Comparison of ENCODE assay signal across 22 mouse cellular contexts in genomic region chr10:41288074-41288473, GRCm38 (mm10). TPM values are rescaled to one million over a fixed set of nuclear protein-coding genes. Genes with fewer than 3 reads are reported as not detected.
DNase-seq lines count a peak whose midpoint lies in the region; ATAC-seq and TF ChIP-seq lines count a peak whose summit lies in the region.
"Had no signal": no experiment of that assay in that cellular context is flagged by ENCODE, and none has a peak within 500 bp of the region (broad histone marks: within the 10 kb centered on the region; RNA-seq: fewer than 3 reads in every experiment).

No protein-coding gene starts in this region.

- H3K4me1 ChIP-seq in forebrain, embryonic 10.5 days, result peaks cover 20% of the 10 kb centered on the region
- no peaks in the 10 kb centered on the region for H3K4me1 ChIP-seq in forebrain, postnatal 0 days (ENCODE audit: insufficient read depth)
- 0 out of 2 replicates have a peak, but pooled peaks cover 2% of the 10 kb centered on the region for H3K4me1 ChIP-seq in hindbrain, embryonic 14.5 days (replicated peaks; ENCODE audit: control insufficient read depth, insufficient read depth, low read length)
- no peaks in the 10 kb centered on the region for H3K4me1 ChIP-seq in hindbrain, postnatal 0 days (ENCODE audit: insufficient read depth, low read length)
- H3K4me1 ChIP-seq in embryonic facial prominence, embryonic 10.5 days, result peaks cover 14% of the 10 kb centered on the region

- H3K9me3 ChIP-seq in forebrain, embryonic 10.5 days, result no peaks in the 10 kb centered on the region
- H3K9me3 ChIP-seq in forebrain, postnatal 0 days (ENCODE audit: low read length), result no peaks in the 10 kb centered on the region
- no peaks in the 10 kb centered on the region for H3K9me3 ChIP-seq in hindbrain, embryonic 14.5 days (ENCODE audit: control insufficient read depth, low read length)
- H3K9me3 ChIP-seq in hindbrain, postnatal 0 days (ENCODE audit: low read length), result no peaks in the 10 kb centered on the region
- no peaks in the 10 kb centered on the region for H3K9me3 ChIP-seq in embryonic facial prominence, embryonic 10.5 days
- H3K9me3 ChIP-seq: forebrain, embryonic 15.5 days; heart, embryonic 15.5 days; kidney, embryonic 15.5 days; limb, embryonic 15.5 days; liver, embryonic 13.5 days; neural tube, embryonic 12.5 days had no signal

- WGBS in forebrain, embryonic 10.5 days, result 90% methylated on average over 1 of the region's 1 CpGs
- WGBS in forebrain, postnatal 0 days, result 44% methylated on average over 1 of the region's 1 CpGs
- 64% methylated on average over 1 of the region's 1 CpGs for WGBS in hindbrain, embryonic 14.5 days
- WGBS in hindbrain, postnatal 0 days, result 57% methylated on average over 1 of the region's 1 CpGs
- 91% methylated on average over 1 of the region's 1 CpGs for WGBS in embryonic facial prominence, embryonic 10.5 days

- no peaks in the 10 kb centered on the region for H3K27me3 ChIP-seq in forebrain, embryonic 10.5 days (ENCODE audit: poor library complexity, severe bottlenecking)
- H3K27me3 ChIP-seq in forebrain, postnatal 0 days (ENCODE audit: insufficient read depth, low read length), result no peaks in the 10 kb centered on the region
- H3K27me3 ChIP-seq in hindbrain, embryonic 14.5 days (ENCODE audit: control insufficient read depth, insufficient read depth, low read length), result no peaks in the 10 kb centered on the region
- H3K27me3 ChIP-seq in hindbrain, postnatal 0 days (ENCODE audit: insufficient read depth, low read length), result no peaks in the 10 kb centered on the region
- no peaks in the 10 kb centered on the region for H3K27me3 ChIP-seq in embryonic facial prominence, embryonic 10.5 days (replicated peaks; ENCODE audit: low read depth, poor library complexity, severe bottlenecking)
- H3K27me3 ChIP-seq: forebrain, embryonic 15.5 days; heart, embryonic 15.5 days; kidney, embryonic 15.5 days; limb, embryonic 15.5 days; liver, embryonic 13.5 days; neural tube, embryonic 12.5 days had no signal

- no peaks in the 10 kb centered on the region; the same call in 1 of the 2 replicates for H3K36me3 ChIP-seq in forebrain, embryonic 10.5 days (replicated peaks)
- H3K36me3 ChIP-seq in forebrain, postnatal 0 days (ENCODE audit: insufficient read depth), result peaks cover 5% of the 10 kb centered on the region; the same call in 1 of the 2 replicates
- H3K36me3 ChIP-seq in hindbrain, embryonic 14.5 days (replicated peaks; ENCODE audit: control insufficient read depth, insufficient read depth), result no peaks in the 10 kb centered on the region
- no peaks in the 10 kb centered on the region; the same call in 1 of the 2 replicates for H3K36me3 ChIP-seq in hindbrain, postnatal 0 days (ENCODE audit: insufficient read depth, low read length)
- no peaks in the 10 kb centered on the region; the same call in 1 of the 2 replicates for H3K36me3 ChIP-seq in embryonic facial prominence, embryonic 10.5 days (replicated peaks)
- H3K36me3 ChIP-seq: kidney, embryonic 15.5 days; limb, embryonic 15.5 days; liver, embryonic 13.5 days; neural tube, embryonic 12.5 days had no signal

- no peak for TF ChIP-seq CTCF in forebrain, postnatal 0 days (IDR thresholded peaks at IDR 0.05; ENCODE audit: low read depth)
- no peak for TF ChIP-seq CTCF in hindbrain, postnatal 0 days (IDR thresholded peaks at IDR 0.05; ENCODE audit: low read depth)

- no peak overlapping the region for H3K9ac ChIP-seq in forebrain, postnatal 0 days
- 0 out of 2 replicates have a peak overlapping the region, but pooled peaks have one; percentile 9 for H3K9ac ChIP-seq in hindbrain, embryonic 14.5 days
- H3K9ac ChIP-seq in hindbrain, postnatal 0 days (replicated peaks; ENCODE audit: low read length), result no peak overlapping the region
- H3K9ac ChIP-seq: forebrain, embryonic 15.5 days; limb, embryonic 15.5 days; liver, embryonic 13.5 days; neural tube, embryonic 12.5 days had no signal

- 0 out of 2 replicates have a peak overlapping the region, but pooled peaks have one; percentile 82 for H3K27ac ChIP-seq in forebrain, embryonic 10.5 days
- H3K27ac ChIP-seq in forebrain, postnatal 0 days (ENCODE audit: low read depth, low read length), result no peak overlapping the region
- no peak overlapping the region for H3K27ac ChIP-seq in hindbrain, embryonic 14.5 days
- no peak overlapping the region for H3K27ac ChIP-seq in hindbrain, postnatal 0 days
- peak overlapping the region; percentile 82; the same call in 1 of the 2 replicates for H3K27ac ChIP-seq in embryonic facial prominence, embryonic 10.5 days (replicated peaks)
- H3K27ac ChIP-seq: forebrain, embryonic 15.5 days; kidney, embryonic 15.5 days; limb, embryonic 15.5 days; liver, embryonic 13.5 days; neural tube, embryonic 12.5 days had no signal

- no peak overlapping the region for H3K4me3 ChIP-seq in forebrain, embryonic 10.5 days
- no peak overlapping the region for H3K4me3 ChIP-seq in forebrain, postnatal 0 days (ENCODE audit: low read depth, low read length)
- no peak overlapping the region for H3K4me3 ChIP-seq in hindbrain, embryonic 14.5 days (replicated peaks; ENCODE audit: low read length)
- H3K4me3 ChIP-seq in hindbrain, postnatal 0 days (ENCODE audit: low read length), result no peak overlapping the region
- no peak overlapping the region for H3K4me3 ChIP-seq in embryonic facial prominence, embryonic 10.5 days
- H3K4me3 ChIP-seq: forebrain, embryonic 15.5 days; heart, embryonic 15.5 days; kidney, embryonic 15.5 days; limb, embryonic 15.5 days; liver, embryonic 13.5 days; neural tube, embryonic 12.5 days had no signal

- ATAC-seq in forebrain, postnatal 0 days, result no peak
- ATAC-seq in hindbrain, embryonic 14.5 days (ENCODE audit: low FRiP score), result no peak
- no peak for ATAC-seq in hindbrain, postnatal 0 days

- DNase-seq in forebrain, embryonic 10.5 days (ENCODE audit: extremely low spot score, low spot score), result no peak
- no peak for DNase-seq in forebrain, postnatal 0 days
- DNase-seq in hindbrain, embryonic 14.5 days (ENCODE audit: low spot score), result no peak
- DNase-seq in hindbrain, postnatal 0 days (ENCODE audit: low spot score), result no peak
- DNase-seq in embryonic facial prominence, embryonic 10.5 days (ENCODE audit: low spot score), result no peak
- DNase-seq in naive thymus-derived CD4-positive, alpha-beta T cell, adult 2 months (ENCODE audit: low read depth), result peak; percentile 40
- DNase-seq in layer of hippocampus, adult 9-11 months, result no peak
- no peak for DNase-seq in cerebellum, adult 18-20 months

- no peak overlapping the region for H3K4me2 ChIP-seq in forebrain, postnatal 0 days (ENCODE audit: low read depth)
- no peak overlapping the region for H3K4me2 ChIP-seq in hindbrain, embryonic 14.5 days (replicated peaks)
- no peak overlapping the region for H3K4me2 ChIP-seq in hindbrain, postnatal 0 days (ENCODE audit: low read depth, low read length)
- H3K4me2 ChIP-seq: kidney, embryonic 15.5 days; limb, embryonic 15.5 days; neural tube, embryonic 12.5 days had no signal

RNA-seq across cellular contexts. Expression of gene Fig4, which starts 15.0 kb away (rescaled TPM):
- polyA plus RNA-seq in forebrain, embryonic 10.5 days (2016; fragmentation: Nextera tagmentation; extraction: Ambion mirVana), result 15.7 and 16.7 TPM in 2 replicates
- total RNA-seq in forebrain, postnatal 0 days (2014; rRNA removed), result 40.4 and 40.5 TPM in 2 replicates
- 36.4 and 36.6 TPM in 2 replicates for polyA plus RNA-seq in forebrain, postnatal 0 days (2015; fragmentation: Nextera tagmentation; extraction: Ambion mirVana)
- polyA plus RNA-seq in hindbrain, embryonic 14.5 days (2014; fragmentation: Nextera tagmentation; extraction: Ambion mirVana), result 31.8 and 36.2 TPM in 2 replicates
- 29.7 and 30.4 TPM in 2 replicates for total RNA-seq in hindbrain, postnatal 0 days (2014; rRNA removed)
- 29.9 and 32.6 TPM in 2 replicates for polyA plus RNA-seq in hindbrain, postnatal 0 days (2015; fragmentation: Nextera tagmentation; extraction: Ambion mirVana)
- 14.2 and 14.5 TPM in 2 replicates for polyA plus RNA-seq in embryonic facial prominence, embryonic 10.5 days (2016; fragmentation: Nextera tagmentation; extraction: Ambion mirVana)

RNA-seq across cellular contexts. Expression of gene Ak9, which starts 15.7 kb away (rescaled TPM):
- polyA plus RNA-seq in forebrain, embryonic 10.5 days (2016; fragmentation: Nextera tagmentation; extraction: Ambion mirVana), result 0.02 TPM in 2 replicates
- 0.31 and 0.48 TPM in 2 replicates for total RNA-seq in forebrain, postnatal 0 days (2014; rRNA removed)
- polyA plus RNA-seq in forebrain, postnatal 0 days (2015; fragmentation: Nextera tagmentation; extraction: Ambion mirVana), result 0.21 and 0.34 TPM in 2 replicates
- 0.23 and 0.37 TPM in 2 replicates for polyA plus RNA-seq in hindbrain, embryonic 14.5 days (2014; fragmentation: Nextera tagmentation; extraction: Ambion mirVana)
- total RNA-seq in hindbrain, postnatal 0 days (2014; rRNA removed), result 0.18 and 0.21 TPM in 2 replicates
- 0.25 and 0.39 TPM in 2 replicates for polyA plus RNA-seq in hindbrain, postnatal 0 days (2015; fragmentation: Nextera tagmentation; extraction: Ambion mirVana)
- 0.04 and 0.05 TPM in 2 replicates for polyA plus RNA-seq in embryonic facial prominence, embryonic 10.5 days (2016; fragmentation: Nextera tagmentation; extraction: Ambion mirVana)
- total RNA-seq: adrenal gland, adult 2 months; adrenal gland, postnatal 36 days; gastrocnemius, adult 8-10 months; gastrocnemius, postnatal 4 days; heart, postnatal 25 days had no signal
- polyA plus RNA-seq: adrenal gland, adult 2 months; C2C12; embryonic facial prominence, embryonic 11.5 days; limb, embryonic 15.5 days; liver, embryonic 13.5 days; stomach, embryonic 16.5 days had no signal

Comparison
In these comparisons a context has a peak if more than half of its experiments do, and no peak if none do; other contexts are left out.
1. H3K27ac ChIP-seq: peak in forebrain, embryonic 10.5 days (single experiment) and embryonic facial prominence, embryonic 10.5 days (single experiment); none in forebrain, postnatal 0 days (single experiment), hindbrain, embryonic 14.5 days (single experiment) and hindbrain, postnatal 0 days (single experiment).